Mouse (Mus musculus) neural tube, embryonic 11.5 days (tissue): Measurements from ENCODE around the gene Pard3. TPM values are rescaled to one million over a fixed set of nuclear protein-coding genes. Genes with fewer than 3 reads are reported as not detected.

ENCODE experiments used
- ATAC-seq: fragments of 200-750 bp; cut with Nextera tagmentation; 2 replicates; pipeline ENCODE4 v1.8.0; 2017; ENCODE audit warnings: moderate number of reproducible peaks, mild to moderate bottlenecking, moderate TSS enrichment, moderate library complexity; ENCODE audit not compliant: insufficient read depth, low FRiP score, low TSS enrichment
- DNase-seq: peaks from one replicate; pipeline ENCODE4 v3.0.0-alpha.2; 2015; ENCODE audit warnings: low spot score
- H3K27ac ChIP-seq: fragments of 300-500 bp; sonication (generic); 2 replicates; pipeline ENCODE4 v1.5.1; 2014; ENCODE audit warnings: low read depth, mild to moderate bottlenecking, low read length
- H3K27me3 ChIP-seq: fragments of 300-500 bp; sonication (generic); 2 replicates; pipeline ENCODE4 v1.6.1; 2014; ENCODE audit warnings: mild to moderate bottlenecking, low read length, mixed read lengths; ENCODE audit not compliant: control insufficient read depth, insufficient read depth
- H3K36me3 ChIP-seq: fragments of 300-500 bp; sonication (generic); 2 replicates; pipeline ENCODE4 v1.6.1; 2014; ENCODE audit warnings: mild to moderate bottlenecking, low read length, moderate library complexity, mixed read lengths; ENCODE audit not compliant: control insufficient read depth, insufficient read depth
- H3K4me1 ChIP-seq: fragments of 300-500 bp; sonication (generic); 2 replicates; pipeline ENCODE4 v1.6.1; 2014; ENCODE audit warnings: low read length, mixed read lengths; ENCODE audit not compliant: control insufficient read depth, insufficient read depth
- H3K4me2 ChIP-seq: fragments of 300-500 bp; sonication (generic); 2 replicates; pipeline ENCODE4 v1.6.1; 2014; ENCODE audit warnings: low read depth, mild to moderate bottlenecking, moderate library complexity
- H3K4me3 ChIP-seq: fragments of 300-500 bp; sonication (generic); 2 replicates; pipeline ENCODE4 v1.5.1; 2014; ENCODE audit warnings: low read depth, low read length
- H3K9ac ChIP-seq: fragments of 300-500 bp; sonication (generic); 2 replicates; pipeline ENCODE4 v1.6.1; 2014; ENCODE audit warnings: mild to moderate bottlenecking, low read length
- H3K9me3 ChIP-seq: fragments of 300-500 bp; sonication (generic); 2 replicates; pipeline ENCODE4 v1.6.1; 2016; ENCODE audit warnings: low read length; ENCODE audit not compliant: control insufficient read depth
- WGBS: fragments of 180-500 bp; shearing (Covaris S2); extraction: QIAGEN DNeasy Blood & Tissue Kit; methylation state at CpG from one replicate; pipeline ENCODE4 v1.1.7; 2014; 5-methylcytosine and 5-hydroxymethylcytosine counted together
- polyA plus RNA-seq: library from polyadenylated mRNA; unstranded; fragments of >200 nt; fragmentation: Nextera tagmentation; extraction: Ambion mirVana; gene quantifications from 2 replicates; pipeline ENCODE4 v1.2.1, GENCODE M21; 2014

The Pard3 gene
- polyA plus RNA-seq, 1 experiment from 2014 or later = 37.5 TPM

DNA sequence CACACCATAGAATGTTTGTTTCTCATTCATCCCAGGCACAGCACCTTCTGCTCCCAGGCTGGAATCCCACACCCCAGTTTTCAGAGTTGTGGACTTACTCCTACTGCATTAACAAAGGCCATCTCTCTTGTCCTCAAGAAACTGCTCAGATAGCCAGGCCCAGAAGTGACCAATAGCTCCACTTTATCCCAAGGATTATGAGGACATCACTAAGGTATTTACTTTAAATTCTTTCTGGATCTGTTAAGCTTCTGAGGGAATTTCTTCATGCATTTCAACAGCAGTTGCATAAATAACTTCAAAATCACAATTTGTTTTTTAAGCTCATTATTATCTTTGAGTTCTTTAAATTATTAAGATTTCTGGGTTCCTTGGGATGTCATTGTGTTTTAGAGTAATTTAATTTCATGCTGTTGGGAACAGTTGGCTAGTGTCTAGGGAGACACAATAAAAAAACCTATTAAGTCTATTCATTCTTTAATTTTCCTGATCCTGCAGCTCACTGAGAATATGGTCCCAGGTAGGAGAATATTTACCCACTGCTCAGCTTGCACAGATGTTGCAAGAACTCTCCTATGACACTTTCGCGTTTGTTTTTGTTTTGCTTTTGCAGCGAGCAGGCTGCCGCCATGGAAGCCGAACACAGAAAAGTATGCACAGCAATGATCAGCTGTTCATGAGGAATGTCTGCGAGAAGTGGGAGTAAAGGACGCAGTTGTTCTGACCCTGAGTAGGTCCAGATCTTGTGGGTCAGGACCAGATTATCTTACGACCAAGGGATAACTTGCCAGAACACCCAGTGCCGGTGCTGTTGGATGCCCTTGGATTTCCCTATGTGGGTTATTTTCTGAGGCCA, 574.8 kb downstream of the Pard3 start:
- Histone ChIP-seq H3K4me1 (no peaks in the 10 kb centered on the region), H3K9ac (no peak overlapping the region), H3K27ac (no peak overlapping the region), H3K27me3 (no peaks in the 10 kb centered on the region), H3K36me3 (no peaks in the 10 kb centered on the region), H3K4me2 (no peak overlapping the region), H3K4me3 (no peak overlapping the region), H3K9me3 (no peaks in the 10 kb centered on the region)
- ATAC-seq = no peak
- WGBS = 84% methylated on average over 9 of the region's 9 CpGs
- DNase-seq = no peak

DNA sequence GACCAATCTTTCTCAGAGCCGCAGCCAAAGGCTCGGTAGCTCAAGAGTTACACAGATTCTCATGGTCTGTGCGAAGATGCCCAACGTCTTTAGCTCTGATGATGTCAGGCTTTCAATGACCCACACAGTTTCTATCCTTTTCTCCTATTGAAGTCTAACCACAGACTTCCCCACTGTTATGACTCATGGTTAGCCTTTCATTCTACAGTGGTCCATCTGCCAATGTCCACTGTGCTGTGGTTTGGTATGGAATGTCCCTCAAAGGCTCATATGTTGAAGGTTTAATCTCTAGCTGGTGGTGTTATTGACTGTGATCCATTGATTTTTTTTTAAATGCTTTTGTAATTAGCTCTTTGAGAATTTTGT, 575.4 kb downstream of the Pard3 start:
- no peak overlapping the region for H3K9ac ChIP-seq
- no peak overlapping the region for H3K4me3 ChIP-seq
- H3K9me3 ChIP-seq = no peaks in the 10 kb centered on the region
- no peaks in the 10 kb centered on the region for H3K4me1 ChIP-seq
- ATAC-seq (no peak), DNase-seq (no peak)
- H3K4me2 ChIP-seq = no peak overlapping the region
- H3K27ac ChIP-seq = no peak overlapping the region
- WGBS = 96% methylated on average over 4 of the region's 4 CpGs
- no peaks in the 10 kb centered on the region for H3K36me3 ChIP-seq
- H3K27me3 ChIP-seq = no peaks in the 10 kb centered on the region

DNA sequence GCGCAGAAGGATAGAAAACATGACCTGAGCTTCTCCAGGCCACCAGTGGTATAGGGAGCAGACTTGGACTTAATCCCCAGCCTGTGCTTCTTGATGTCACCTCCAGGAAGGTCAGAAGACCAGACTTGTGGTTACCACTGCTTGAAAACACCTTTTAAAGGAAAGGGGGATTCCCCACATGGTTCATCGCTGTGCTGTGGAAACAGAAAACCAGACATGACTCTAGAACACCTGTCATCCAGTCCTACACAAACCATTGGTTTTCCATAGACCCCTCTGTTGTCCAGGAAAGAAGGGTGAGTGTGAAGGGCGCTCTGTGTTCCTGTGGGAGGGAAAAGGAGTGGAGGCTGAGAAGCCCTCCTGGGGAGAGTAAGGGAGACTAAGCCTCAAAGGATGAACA, 591.9 kb downstream of the Pard3 start:
- H3K27ac ChIP-seq = no peak overlapping the region
- no peak overlapping the region for H3K4me3 ChIP-seq
- H3K4me2 ChIP-seq = no peak overlapping the region
- no peak overlapping the region for H3K9ac ChIP-seq
- no peak for ATAC-seq
- no peaks in the 10 kb centered on the region for H3K9me3 ChIP-seq
- no peaks in the 10 kb centered on the region for H3K27me3 ChIP-seq
- 98% methylated on average over 3 of the region's 3 CpGs for WGBS
- no peaks in the 10 kb centered on the region for H3K36me3 ChIP-seq
- H3K4me1 ChIP-seq = no peaks in the 10 kb centered on the region
- DNase-seq = no peak

Other genes with a start within 250 kb of the Pard3 start
- gene Tomm20, start 118.0 kb upstream of the Pard3 start, polyA plus RNA-seq = 225 and 234 TPM in 2 replicates
- gene Rbm34, start 92.8 kb upstream of the Pard3 start, polyA plus RNA-seq = 27.3 and 28.6 TPM in 2 replicates